In genomic region chr1:183419741-183420140, GRCm38 (mm10) we compare ENCODE assay signal across 16 mouse cellular contexts. TPM values are rescaled to one million over a fixed set of nuclear protein-coding genes. Genes with fewer than 3 reads are reported as not detected.
"Had no signal": no experiment of that assay in that cellular context is flagged by ENCODE, and none has a peak within 500 bp of the region (broad histone marks: within the 10 kb centered on the region; RNA-seq: fewer than 3 reads in every experiment).

No protein-coding gene starts in this region.

- H3K4me3 ChIP-seq: limb, embryonic 13.5 days; midbrain, embryonic 15.5 days; neural tube, embryonic 13.5 days had no signal

- ATAC-seq: midbrain, embryonic 15.5 days had no signal

- H3K4me1 ChIP-seq: limb, embryonic 13.5 days; midbrain, embryonic 15.5 days; neural tube, embryonic 13.5 days had no signal

- H3K9ac ChIP-seq: limb, embryonic 13.5 days; lung, embryonic 14.5 days; midbrain, embryonic 15.5 days; neural tube, embryonic 13.5 days had no signal

- H3K27ac ChIP-seq: kidney, postnatal 0 days; limb, embryonic 13.5 days; midbrain, embryonic 15.5 days; neural tube, embryonic 13.5 days had no signal

- H3K27me3 ChIP-seq: limb, embryonic 13.5 days; midbrain, embryonic 15.5 days; neural tube, embryonic 13.5 days had no signal

- DNase-seq: kidney, adult 8-10 months; left cerebral cortex, postnatal 4 days; lung, embryonic 14.5 days; lung, postnatal 10 days; lung, postnatal 4 days; retina, postnatal 1 day; right cerebral cortex, postnatal 4 days; spleen, adult 18-20 months had no signal

- H3K36me3 ChIP-seq: limb, embryonic 13.5 days; midbrain, embryonic 15.5 days; neural tube, embryonic 13.5 days had no signal

- H3K9me3 ChIP-seq: midbrain, embryonic 15.5 days; neural tube, embryonic 13.5 days had no signal

- H3K4me2 ChIP-seq: limb, embryonic 13.5 days; liver, embryonic 11.5 days; lung, embryonic 14.5 days; midbrain, embryonic 11.5 days; midbrain, embryonic 15.5 days; neural tube, embryonic 13.5 days had no signal

RNA-seq across cellular contexts. Expression of gene Hhipl2, which starts 1.7 kb away (rescaled TPM):
- total RNA-seq: megakaryocyte, adult 5-6 weeks had no signal
- polyA plus RNA-seq: liver, embryonic 16.5 days had no signal
